Mouse (Mus musculus) testis, postnatal 14 days (tissue): ENCODE data around the gene Nrp1.

Source experiments
- DNase-seq: peaks from one replicate; pipeline ENCODE4 v3.0.0; 2021; ENCODE audit warnings: low spot score

The Nrp1 gene

GRCm38 (mm10) chr8:128505866-128506265 is 147.5 kb downstream of the Nrp1 start:
- no peak for DNase-seq

- no peak for DNase-seq
These were observed 150.3 kb downstream of the Nrp1 start for GRCm38 (mm10) chr8:128508723-128509122.

- DNase-seq = no peak
These were observed 152.6 kb downstream of the Nrp1 start for GRCm38 (mm10) chr8:128511021-128511420.

- DNase-seq = no peak
These were observed 153.3 kb downstream of the Nrp1 start for GRCm38 (mm10) chr8:128511732-128512131.

- no peak for DNase-seq
These were observed 158.5 kb downstream of the Nrp1 start for GRCm38 (mm10) chr8:128516846-128517446.

- DNase-seq = no peak
These were observed 159.2 kb downstream of the Nrp1 start for GRCm38 (mm10) chr8:128517546-128518102.

GRCm38 (mm10) chr8:128519366-128519765 is 161.0 kb downstream of the Nrp1 start:
- no peak for DNase-seq

- no peak for DNase-seq
These were observed 165.4 kb downstream of the Nrp1 start for GRCm38 (mm10) chr8:128523825-128524224.

GRCm38 (mm10) chr8:128525912-128526311 is 167.5 kb downstream of the Nrp1 start:
- DNase-seq = no peak

- no peak for DNase-seq
These were observed 170.4 kb downstream of the Nrp1 start for GRCm38 (mm10) chr8:128528591-128529383.

- DNase-seq = no peak
These were observed 176.1 kb downstream of the Nrp1 start for GRCm38 (mm10) chr8:128534442-128534871.

GRCm38 (mm10) chr8:128535685-128536084 is 177.3 kb downstream of the Nrp1 start:
- no peak for DNase-seq

- DNase-seq = no peak
These were observed 180.0 kb downstream of the Nrp1 start for GRCm38 (mm10) chr8:128538378-128538777.

GRCm38 (mm10) chr8:128541355-128542090 is 183.1 kb downstream of the Nrp1 start:
- no peak for DNase-seq

- DNase-seq = no peak
These were observed 185.9 kb downstream of the Nrp1 start for GRCm38 (mm10) chr8:128544128-128544846.

- no peak for DNase-seq
These were observed 187.9 kb downstream of the Nrp1 start for GRCm38 (mm10) chr8:128546287-128546686.

- DNase-seq = no peak
These were observed 189.0 kb downstream of the Nrp1 start for GRCm38 (mm10) chr8:128547361-128547760.

- no peak for DNase-seq
These were observed 191.3 kb downstream of the Nrp1 start for GRCm38 (mm10) chr8:128549738-128550137.

GRCm38 (mm10) chr8:128551421-128552139 is 193.2 kb downstream of the Nrp1 start:
- DNase-seq = peak; percentile 33
